Mouse (Mus musculus): ENCODE measurements around the gene Prtn3.

DNA sequence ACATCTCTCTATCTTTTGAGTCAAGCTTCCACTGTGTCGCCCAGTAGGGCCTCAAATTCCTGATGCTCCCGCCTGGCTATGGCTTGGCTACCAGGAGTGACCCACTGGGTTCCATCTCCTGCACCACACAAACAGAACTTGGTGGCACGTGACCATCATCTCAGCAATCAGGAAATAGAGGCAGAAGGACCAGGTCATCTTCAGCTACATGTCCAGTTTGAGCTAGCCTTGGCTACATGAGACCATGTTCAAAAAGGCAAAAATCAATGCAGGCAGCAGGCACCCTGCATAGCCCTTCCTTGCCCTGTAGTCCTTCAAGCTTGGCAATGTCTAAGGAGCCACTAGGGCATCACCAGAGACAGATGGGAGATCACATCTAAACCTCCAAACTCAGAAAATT is 34.2 kb upstream of the Prtn3 start:
- TF ChIP-seq CTCF (IDR thresholded peaks at IDR 0.05; ENCODE audit: low read depth) (no peak), EP300 (IDR thresholded peaks at IDR 0.05; ENCODE audit: low read depth) (no peak)
